Mouse (Mus musculus): ENCODE results near the gene Tmem104.

Gene Tmem104

DNA sequence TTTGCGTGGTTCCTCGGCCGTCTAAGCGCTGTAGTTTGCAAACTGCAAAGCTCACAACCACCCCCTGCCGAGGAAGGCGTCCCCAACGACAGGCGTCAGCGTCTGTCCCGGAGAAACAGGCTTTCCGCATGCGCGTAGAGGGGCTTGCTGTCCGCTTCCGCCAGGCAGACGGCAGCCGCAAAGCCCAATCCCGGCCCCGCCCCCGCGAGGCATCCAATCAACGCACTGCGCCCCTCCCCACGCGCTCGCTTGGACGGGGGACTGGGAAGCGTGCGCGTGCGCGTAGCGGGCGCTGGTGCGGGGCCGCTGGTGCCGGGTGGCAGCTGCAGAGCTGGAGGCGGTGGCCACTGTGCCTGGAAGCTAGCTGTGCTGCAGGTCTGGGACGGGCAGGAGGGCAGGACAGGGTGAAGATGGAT, at the start of gene Tmem104:
Tmem104 (plus strand) TSS at position 264 of the 416 bp plus-strand sequence.
- peak; percentile 98 for DNase-seq

DNA sequence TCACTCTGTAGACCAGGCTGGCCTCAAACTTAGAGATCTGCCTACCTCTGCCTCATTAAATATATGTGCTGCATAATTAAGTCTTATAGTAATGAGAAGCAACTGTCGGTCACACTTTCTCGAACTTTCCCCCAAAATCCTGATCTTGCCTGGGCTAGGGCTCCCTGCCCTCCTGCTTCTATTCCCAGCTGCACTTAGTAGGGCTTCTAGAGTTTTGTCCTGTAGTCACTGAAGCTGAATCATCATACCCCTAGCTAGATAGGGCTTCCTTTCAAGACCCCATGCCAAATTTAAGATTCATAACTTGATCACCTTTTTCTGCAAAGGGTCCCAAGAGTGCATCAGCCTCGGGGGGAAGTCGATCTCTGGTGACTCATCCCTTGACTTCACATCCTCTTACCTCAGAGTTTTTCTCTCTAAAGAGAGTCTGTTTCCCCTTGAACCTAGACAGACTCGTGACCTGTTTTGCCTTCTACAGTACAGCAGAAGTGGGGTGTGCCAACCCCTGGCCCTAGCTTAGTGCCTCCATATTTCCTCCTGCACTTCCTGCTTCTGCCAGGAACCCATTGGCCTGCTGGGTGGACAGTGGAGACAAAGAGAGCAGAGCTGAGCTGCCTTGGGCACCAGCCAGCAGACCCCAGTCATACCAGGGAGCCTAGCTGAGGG, 48.6 kb upstream of the Tmem104 start:
- no peak for DNase-seq

DNA sequence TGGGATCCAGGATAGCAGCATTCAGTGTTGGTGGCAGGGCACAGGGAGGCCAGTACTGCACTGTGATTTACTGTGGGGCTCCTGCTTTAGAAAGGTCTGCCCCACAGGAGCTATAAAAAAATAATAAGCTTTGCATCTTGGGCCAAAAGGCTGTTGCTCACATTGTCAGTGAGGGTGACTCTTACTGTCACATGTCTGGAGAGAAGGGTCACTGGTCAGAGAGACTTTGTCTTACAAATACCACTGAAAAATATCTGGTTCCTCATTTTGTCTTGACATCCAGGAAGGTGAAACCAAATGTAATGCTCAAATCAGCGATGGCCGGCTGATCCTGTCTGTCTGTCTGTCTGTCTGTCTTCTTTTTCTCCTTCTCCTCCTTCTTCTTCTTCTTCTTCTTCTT, 45.3 kb upstream of the Tmem104 start:
- DNase-seq: no peak

DNA sequence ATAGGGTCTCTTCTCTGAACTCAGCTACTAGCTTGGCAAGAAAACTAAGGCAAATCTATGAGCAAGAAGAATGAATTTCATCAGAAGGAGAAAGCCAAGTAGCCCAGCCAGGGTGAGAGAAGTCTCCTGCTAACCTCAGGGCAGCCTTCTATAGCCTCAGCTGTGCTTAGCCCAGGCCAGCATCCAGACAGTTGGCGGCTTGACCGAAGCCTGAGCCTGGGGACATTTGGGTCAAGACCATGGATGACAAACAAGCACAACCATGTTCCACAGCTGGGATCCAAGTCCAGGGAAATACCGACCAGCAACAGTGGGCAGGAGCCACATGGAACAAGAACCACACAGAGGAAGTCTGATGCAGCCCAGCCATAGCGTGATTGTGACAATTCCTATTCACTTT, 39.5 kb upstream of the Tmem104 start:
- no peak for DNase-seq

DNA sequence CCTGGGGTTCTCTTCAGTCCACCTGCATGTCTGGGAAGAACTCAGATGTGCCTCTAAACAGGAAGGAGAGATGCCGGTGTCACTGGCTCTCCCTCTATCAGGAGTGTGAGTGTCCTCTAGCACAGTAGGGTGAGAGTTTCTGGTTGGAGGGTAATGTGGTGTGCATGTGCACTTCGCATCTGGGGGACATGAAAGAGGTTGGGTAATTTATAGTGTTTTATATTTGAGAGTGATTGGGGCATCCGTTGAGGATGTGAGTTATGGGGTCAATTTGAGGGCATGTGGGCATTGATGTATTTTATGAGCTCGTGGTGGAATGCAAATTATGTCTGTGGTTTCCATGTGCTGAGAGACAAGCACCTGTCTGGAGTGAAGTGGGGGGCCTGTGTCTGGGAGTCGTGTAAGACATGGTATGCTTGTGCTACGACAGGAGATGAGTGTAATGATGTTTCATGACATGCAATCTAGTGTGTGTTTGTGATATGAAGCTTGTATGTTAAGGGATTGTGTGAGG, 36.5 kb upstream of the Tmem104 start:
- DNase-seq: no peak

DNA sequence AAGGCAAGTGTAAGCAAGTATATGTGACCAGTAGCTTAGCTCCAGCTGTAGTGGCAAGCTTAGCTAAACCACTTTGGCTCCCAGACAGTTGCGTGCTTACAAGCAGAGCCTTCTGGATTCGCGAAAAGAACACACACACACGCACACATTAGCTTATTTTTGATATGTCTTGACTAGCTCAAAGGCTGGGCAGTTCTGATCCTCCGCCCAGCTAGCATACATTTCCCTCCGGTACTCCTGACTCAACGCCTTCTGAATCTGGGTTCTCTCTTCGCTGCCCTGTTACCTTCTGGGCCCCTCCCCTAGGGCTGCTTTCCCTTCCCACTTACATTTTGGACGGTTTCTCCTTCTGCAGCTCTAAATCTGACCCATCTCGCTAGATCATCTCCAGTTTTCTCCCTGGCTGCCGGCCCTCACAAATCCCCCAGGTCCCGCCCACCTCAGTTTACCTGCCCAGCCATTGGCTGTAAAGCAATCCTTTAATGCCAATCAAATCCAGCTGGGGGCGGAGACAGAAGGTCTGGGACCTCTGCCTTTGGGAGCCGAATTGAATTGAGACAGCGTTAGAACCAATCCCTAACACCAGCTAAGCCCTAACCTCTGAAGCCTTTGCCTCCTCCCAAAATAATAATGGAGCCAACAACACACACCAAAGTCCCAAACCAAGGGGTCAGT, 35.4 kb upstream of the Tmem104 start:
- DNase-seq: peak; percentile 59

DNA sequence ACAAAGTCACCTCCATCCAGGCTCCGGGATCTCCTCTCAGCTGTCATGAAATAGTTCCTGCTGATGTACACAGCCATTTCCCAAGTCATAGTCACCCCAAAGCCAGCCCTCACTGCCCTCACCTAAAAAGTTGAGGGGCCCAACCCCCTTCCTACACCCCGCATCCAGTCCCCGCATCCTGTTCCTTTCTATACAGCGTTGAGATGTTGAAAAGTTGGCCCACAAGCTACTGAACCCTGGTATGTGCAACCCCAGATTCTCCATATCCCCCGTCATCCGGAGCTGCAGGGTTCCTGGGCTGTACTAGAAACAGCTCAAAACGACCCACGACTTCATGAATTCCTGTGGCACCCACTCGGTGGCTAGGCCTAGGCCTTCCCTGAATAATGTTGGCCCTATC, 34.2 kb upstream of the Tmem104 start:
- DNase-seq: no peak

GRCm38 (mm10) chr11:115153699-115154292, 33.5 kb upstream of the Tmem104 start:
- peak; percentile 81 for DNase-seq

DNA sequence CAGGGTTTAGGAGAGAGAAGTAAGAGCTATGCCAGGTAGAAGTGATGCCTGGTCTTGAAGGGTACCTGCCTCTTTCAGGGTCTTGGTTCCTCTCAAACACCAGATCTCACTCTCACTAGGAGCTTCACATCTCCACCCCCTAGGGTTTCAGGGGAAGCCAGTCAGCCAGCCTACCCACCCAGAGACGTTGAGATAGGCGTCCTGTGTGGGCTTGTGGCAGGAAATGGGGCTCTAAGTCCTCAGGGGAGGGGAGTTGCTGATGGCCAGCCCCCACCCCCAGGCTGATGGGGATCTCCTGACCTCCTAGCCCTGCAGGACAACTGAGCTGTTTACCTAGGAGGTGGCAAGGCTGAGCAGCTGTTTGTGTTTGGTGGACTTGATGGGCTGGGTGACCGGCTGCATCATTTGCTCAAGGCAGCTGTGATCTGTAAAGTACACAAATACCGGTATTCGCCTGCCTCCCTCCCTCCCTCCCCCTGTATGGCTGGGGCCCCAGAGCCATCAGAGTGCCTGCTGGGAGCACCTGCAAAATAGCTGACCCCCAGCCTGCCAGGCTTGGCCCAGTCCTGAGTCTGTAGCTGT, 32.1 kb upstream of the Tmem104 start:
- no peak for DNase-seq

- DNase-seq: no peak
Measured at GRCm38 (mm10) chr11:115157933-115158719, 29.2 kb upstream of the Tmem104 start.

DNA sequence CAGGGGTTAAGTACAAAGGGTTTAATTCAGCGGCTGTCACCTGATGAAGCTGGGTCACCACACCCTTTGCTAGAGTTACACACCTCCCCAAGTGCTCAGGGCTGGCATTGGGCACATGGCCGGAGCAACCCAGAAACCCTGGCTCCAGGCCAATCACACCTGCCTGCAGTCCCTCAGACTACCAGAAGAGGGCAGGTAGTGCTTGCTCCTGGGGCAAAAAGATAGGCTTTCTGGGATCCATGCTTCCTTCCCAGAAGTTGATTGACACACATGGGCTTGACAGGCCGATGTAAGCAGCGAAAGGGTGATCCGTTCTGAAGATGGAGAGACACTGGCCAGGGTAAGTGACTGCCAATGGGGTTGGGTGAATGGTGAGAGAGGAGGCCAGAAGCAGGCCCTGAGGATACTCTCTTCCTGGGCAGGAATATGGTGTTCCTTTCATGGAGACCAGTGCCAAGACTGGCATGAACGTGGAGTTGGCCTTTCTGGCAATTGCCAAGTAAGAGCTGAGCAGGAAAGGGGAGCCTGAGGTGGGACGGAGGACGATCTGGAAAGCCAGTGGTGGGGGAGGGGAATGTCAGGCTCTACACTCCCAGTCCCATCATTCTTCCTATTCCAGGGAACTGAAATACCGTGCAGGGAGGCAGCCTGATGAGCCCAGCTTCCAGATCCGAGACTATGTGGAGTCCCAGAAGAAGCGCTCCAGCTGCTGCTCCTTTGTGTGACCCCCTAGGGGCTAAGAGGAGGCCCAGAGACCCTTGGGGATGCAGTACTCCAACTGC, 27.1 kb upstream of the Tmem104 start:
- peak; percentile 93 for DNase-seq

DNA sequence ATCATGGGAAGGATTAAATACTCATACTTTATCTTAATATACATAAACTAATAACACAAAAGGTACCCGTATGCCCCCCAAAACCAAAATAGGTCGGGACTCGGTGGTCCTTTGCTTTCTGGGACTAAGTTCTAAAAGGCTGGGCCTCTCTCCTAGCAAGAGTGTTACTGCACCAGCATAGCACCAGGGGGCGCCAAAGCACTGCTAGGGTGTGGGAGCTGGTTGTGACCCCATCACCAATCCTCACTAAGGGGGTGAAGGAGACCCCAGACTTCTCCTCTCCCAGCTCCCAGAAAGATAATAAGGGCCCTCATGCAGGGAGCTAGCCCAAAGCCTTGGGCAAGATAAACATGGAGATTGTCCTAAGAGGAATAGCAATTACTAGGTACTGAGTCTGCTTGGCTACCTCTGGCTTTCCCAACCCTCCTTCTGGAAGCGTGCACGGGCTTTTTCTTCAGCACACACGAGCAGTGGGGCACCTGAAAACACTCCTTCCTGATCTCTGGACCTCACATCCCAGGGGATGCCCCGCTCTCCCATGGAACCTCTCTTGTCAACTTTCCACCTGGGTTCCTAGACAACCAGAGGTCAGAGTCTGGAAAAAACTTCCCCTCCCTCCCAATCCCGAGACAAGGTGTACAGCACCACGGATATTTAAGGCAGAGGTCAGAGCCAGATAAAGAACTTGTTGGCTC, 26.3 kb upstream of the Tmem104 start:
- DNase-seq: peak; percentile 58

- DNase-seq: no peak
Measured at GRCm38 (mm10) chr11:115161578-115162204, 25.6 kb upstream of the Tmem104 start.

DNA sequence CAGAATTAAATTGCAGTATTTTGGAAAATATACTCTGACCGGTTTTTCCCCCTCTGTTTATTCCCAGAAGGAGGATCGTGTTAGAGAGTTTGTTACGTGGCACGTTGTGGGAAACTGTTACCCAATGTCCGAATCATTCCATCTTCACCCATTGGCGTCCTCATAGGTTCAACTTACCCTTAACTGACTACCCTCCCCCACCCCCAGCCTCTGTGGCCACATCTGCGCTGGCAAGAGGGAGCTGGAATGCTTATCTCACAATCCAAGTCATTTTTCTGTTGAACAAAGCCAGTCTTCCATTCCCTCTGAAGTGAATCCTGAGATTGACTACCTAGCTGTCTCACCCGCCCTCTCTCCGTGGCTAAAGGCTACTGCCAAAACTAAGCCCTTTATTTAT, 25.1 kb upstream of the Tmem104 start:
- DNase-seq: peak; percentile 21

GRCm38 (mm10) chr11:115162832-115163480, 24.3 kb upstream of the Tmem104 start, which contains the start of gene Slc9a3r1:
Gene Slc9a3r1, plus strand, starts transcription at chr11:115163341.
- DNase-seq: peak; percentile 99

DNA sequence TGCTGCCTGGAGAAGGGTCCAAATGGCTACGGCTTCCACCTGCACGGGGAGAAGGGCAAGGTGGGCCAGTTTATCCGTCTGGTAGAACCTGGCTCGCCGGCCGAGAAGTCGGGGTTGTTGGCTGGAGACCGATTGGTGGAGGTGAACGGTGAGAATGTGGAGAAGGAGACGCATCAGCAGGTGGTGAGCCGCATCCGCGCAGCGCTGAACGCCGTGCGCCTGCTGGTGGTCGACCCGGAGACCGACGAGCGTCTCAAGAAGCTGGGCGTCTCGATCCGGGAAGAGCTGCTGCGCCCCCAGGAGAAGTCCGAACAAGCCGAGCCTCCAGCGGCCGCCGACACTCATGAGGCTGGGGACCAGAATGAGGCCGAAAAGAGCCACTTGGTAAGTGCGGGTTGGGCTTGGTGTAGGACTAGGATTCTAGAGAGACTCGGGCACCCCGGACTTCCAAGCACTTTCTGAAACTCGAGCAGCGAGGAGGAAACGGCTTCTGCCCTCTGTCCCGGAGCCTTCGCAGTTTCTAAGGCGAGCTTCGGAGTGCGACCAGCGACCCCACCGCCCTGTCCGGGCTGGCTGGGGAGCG, 23.6 kb upstream of the Tmem104 start:
- DNase-seq: no peak

GRCm38 (mm10) chr11:115164341-115164975, 22.8 kb upstream of the Tmem104 start:
- DNase-seq: peak; percentile 78

GRCm38 (mm10) chr11:115164976-115165374, 22.3 kb upstream of the Tmem104 start:
- DNase-seq: peak; percentile 94

GRCm38 (mm10) chr11:115166776-115167175, 20.5 kb upstream of the Tmem104 start:
- DNase-seq: no peak
